Mouse (Mus musculus): ENCODE results near the gene Gm20388. TPM values are rescaled to one million over a fixed set of nuclear protein-coding genes. Genes with fewer than 3 reads are reported as not detected.
A peak's percentile ranks its signal among the peaks of the same experiment; 100 is the strongest.

Gm20388 gene
- polyA plus RNA-seq, 1 experiment from 2014 or later = 7.4 TPM

DNA sequence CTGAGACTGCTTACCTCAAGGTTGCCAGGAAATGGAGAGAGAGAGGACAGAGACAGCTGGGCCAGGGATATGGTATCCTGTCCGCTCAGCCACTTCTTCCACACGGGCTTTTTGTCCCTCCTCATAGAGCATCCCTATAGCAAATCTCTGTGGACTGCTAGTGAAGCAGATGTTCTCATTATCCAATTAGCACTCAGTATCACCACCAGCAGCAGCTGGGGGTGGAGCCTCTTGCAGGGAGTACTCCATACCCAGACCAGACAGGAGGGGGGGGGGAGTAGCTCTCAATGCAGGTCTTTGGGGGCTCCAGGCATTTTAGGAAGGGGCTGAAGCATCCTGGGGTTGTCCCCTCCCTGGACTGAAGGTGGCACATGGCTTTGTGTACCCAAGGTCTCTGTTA is 2139.3 kb downstream of the Gm20388 start:
- Histone ChIP-seq H3K36me3 (no peaks in the 10 kb centered on the region), H3K4me3 (replicated peaks) (no peak overlapping the region), H3K4me2 (no peak overlapping the region), H3K9ac (no peak overlapping the region), H3K27me3 (no peaks in the 10 kb centered on the region; the same call in 1 of the 2 replicates), H3K27ac (no peak overlapping the region), H3K4me1 (peaks cover 7% of the 10 kb centered on the region), H3K9me3 (replicated peaks) (no peaks in the 10 kb centered on the region)
- no peak for ATAC-seq (replicated peaks; ENCODE audit: low FRiP score)
- WGBS = 63% methylated on average over 2 of the region's 2 CpGs

DNA sequence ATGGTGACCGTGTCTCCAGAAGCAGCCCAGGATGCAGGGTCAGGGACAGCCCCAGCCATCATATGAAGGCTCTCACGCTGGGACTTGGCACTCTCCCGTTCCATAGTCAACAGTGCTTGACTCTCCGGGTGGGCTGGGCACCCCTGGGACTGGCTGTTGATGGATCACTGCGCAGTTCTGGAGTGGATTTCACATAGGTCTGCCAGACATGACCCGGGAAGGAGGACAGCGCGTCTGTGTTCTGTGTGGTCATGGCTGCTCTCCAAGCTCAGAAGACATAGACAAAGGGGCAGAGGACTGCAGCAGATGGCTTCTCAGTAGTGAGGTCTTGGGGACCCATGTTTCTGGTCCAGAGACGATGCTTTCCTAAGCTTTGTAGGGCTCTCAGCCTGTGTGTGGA is 2140.0 kb downstream of the Gm20388 start:
- 90% methylated on average over 9 of the region's 9 CpGs for WGBS

DNA sequence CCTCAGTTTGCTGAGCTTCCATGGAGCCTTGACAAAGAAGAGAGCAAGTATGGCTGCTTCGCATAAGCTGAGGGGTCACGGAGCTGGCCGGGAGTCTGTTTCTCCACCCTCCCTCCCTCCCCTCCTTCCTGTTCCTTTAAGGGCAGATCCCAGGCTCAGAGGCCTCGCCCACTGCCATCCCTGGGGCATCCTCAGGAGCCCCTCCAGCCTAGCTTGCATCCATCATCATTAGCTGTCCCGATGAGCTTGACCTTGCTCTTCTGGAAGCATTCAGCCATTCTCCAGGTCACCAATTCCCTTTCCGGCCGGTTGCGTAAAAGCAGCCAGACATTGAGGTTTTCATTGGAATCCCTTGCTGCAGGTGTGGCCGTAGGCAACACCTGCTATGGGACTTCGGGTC is 2144.7 kb downstream of the Gm20388 start:
- Histone ChIP-seq H3K9ac (no peak overlapping the region), H3K4me3 (replicated peaks) (no peak overlapping the region), H3K9me3 (replicated peaks) (no peaks in the 10 kb centered on the region), H3K27me3 (no peaks in the 10 kb centered on the region; the same call in 1 of the 2 replicates), H3K36me3 (no peaks in the 10 kb centered on the region), H3K27ac (peak overlapping the region; percentile 46; the same call in 1 of the 2 replicates), H3K4me1 (peaks cover 38% of the 10 kb centered on the region), H3K4me2 (0 out of 2 replicates have a peak overlapping the region, but pooled peaks have one; percentile 7)
- 26% methylated on average over 10 of the region's 10 CpGs for WGBS
- ATAC-seq (replicated peaks; ENCODE audit: low FRiP score) = no peak

More for the DNA sequence above, 2140.0 kb downstream of the Gm20388 start:
- H3K36me3 ChIP-seq = no peaks in the 10 kb centered on the region
- ATAC-seq (replicated peaks; ENCODE audit: low FRiP score) = no peak
- H3K27ac ChIP-seq = no peak overlapping the region
- no peaks in the 10 kb centered on the region; the same call in 1 of the 2 replicates for H3K27me3 ChIP-seq
- H3K4me3 ChIP-seq (replicated peaks) = no peak overlapping the region
- H3K9ac ChIP-seq = no peak overlapping the region
- peaks cover 11% of the 10 kb centered on the region for H3K4me1 ChIP-seq
- H3K4me2 ChIP-seq = no peak overlapping the region
- H3K9me3 ChIP-seq (replicated peaks) = no peaks in the 10 kb centered on the region

DNA sequence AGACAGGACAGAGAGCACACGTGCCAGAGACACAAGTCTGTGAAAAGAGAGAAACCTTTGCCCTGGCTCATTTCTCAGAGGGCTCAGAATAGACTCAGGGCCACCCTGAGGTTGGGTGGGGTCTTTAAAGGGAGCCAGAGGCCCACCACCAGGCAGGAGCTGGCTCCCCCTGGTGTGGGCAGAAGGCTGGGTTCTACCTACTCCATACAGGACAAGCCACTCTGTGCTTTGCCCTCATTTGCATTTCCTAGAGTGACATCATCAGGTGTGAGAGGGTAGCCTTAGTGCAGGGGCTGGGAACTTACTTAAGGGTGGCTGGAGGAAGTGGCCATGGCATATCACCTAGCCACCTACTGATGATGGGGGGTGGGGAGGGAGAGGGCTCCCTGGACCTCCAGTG is 2145.5 kb downstream of the Gm20388 start:
- Histone ChIP-seq H3K4me2 (no peak overlapping the region), H3K4me1 (peaks cover 38% of the 10 kb centered on the region), H3K9ac (no peak overlapping the region), H3K4me3 (replicated peaks) (no peak overlapping the region), H3K36me3 (no peaks in the 10 kb centered on the region), H3K27me3 (no peaks in the 10 kb centered on the region; the same call in 1 of the 2 replicates), H3K9me3 (replicated peaks) (no peaks in the 10 kb centered on the region), H3K27ac (peak overlapping the region; percentile 46)
- WGBS = 14% methylated on average over 1 of the region's 1 CpGs
- peak; percentile 54 for ATAC-seq (replicated peaks; ENCODE audit: low FRiP score)

DNA sequence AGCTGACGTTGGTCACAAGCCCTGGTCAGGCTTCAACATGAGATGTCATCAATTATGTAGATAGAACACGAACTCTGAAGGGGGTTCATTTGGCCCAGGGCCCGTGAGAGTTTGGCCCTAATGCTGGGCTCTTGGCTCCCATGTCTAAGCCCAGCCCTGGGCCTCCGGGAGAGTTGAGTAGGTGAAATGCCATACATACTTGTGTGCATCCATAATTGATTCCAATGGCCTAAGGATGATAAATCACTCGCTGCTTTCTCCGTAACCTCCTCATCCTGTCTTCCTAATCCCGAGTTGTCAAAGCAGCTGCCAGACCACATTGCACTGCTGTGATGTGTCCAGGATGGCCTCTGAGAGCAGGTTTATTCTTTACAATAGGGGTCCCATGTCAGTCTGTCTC is 2146.2 kb downstream of the Gm20388 start:
- no peaks in the 10 kb centered on the region for H3K36me3 ChIP-seq
- no peak overlapping the region for H3K4me2 ChIP-seq
- H3K9ac ChIP-seq = no peak overlapping the region
- WGBS = 43% methylated on average over 7 of the region's 7 CpGs
- no peak overlapping the region for H3K4me3 ChIP-seq (replicated peaks)
- no peaks in the 10 kb centered on the region for H3K9me3 ChIP-seq (replicated peaks)
- peaks cover 38% of the 10 kb centered on the region for H3K4me1 ChIP-seq
- no peaks in the 10 kb centered on the region; the same call in 1 of the 2 replicates for H3K27me3 ChIP-seq
- H3K27ac ChIP-seq = peak overlapping the region; percentile 25; the same call in 1 of the 2 replicates
- 0 out of 2 replicates have a peak, but pooled peaks have one; percentile 43 for ATAC-seq (replicated peaks; ENCODE audit: low FRiP score)

DNA sequence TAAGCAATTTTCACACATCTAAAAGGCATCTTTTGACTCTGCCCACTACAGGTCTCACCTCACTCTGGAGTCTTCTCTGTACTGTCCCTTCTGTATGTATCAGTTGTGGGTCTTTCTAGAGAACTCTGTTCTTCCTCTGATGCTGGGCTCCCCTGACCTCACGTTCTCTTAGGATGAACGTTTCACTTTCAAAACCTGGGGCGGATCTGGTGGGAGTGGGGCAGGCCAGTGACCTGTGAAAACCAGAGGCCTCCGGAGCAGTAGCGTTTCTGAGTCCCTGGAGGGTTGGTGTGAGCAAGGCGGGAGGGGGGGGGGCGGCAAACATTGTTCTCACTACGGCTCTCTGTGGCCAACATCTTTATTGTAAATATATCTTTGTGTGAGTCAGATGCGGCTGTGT is 2147.9 kb downstream of the Gm20388 start:
- Histone ChIP-seq H3K9ac (no peak overlapping the region), H3K36me3 (no peaks in the 10 kb centered on the region), H3K4me1 (peaks cover 38% of the 10 kb centered on the region), H3K4me2 (no peak overlapping the region), H3K4me3 (replicated peaks) (no peak overlapping the region), H3K9me3 (replicated peaks) (no peaks in the 10 kb centered on the region), H3K27ac (no peak overlapping the region), H3K27me3 (no peaks in the 10 kb centered on the region)
- ATAC-seq (replicated peaks; ENCODE audit: low FRiP score) = no peak
- 37% methylated on average over 9 of the region's 9 CpGs for WGBS

DNA sequence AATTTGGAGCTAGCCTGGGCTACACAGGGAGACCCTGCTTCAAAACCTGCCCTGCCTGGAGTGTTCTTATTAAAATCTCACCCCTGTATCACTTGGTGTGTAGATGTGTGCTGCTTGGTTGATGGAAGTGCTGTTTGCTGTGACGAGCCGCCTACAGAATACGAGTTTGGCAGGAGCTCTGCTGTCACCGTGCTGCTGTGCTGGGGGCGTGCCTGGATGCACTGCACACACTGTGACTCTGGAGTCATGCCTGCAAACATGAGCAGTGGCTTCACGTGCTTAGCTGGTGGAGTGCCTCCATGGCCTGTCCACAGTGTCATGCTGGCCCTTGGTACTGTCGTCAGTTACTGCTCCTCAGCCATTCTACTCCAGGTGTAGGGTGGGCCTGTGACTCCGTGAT is 2148.3 kb downstream of the Gm20388 start:
- no peak overlapping the region for H3K9ac ChIP-seq
- H3K36me3 ChIP-seq = no peaks in the 10 kb centered on the region
- H3K27ac ChIP-seq = no peak overlapping the region
- no peaks in the 10 kb centered on the region for H3K9me3 ChIP-seq (replicated peaks)
- H3K4me3 ChIP-seq (replicated peaks) = no peak overlapping the region
- no peak overlapping the region for H3K4me2 ChIP-seq
- H3K4me1 ChIP-seq = peaks cover 38% of the 10 kb centered on the region
- 68% methylated on average over 8 of the region's 8 CpGs for WGBS
- no peaks in the 10 kb centered on the region for H3K27me3 ChIP-seq
- no peak for ATAC-seq (replicated peaks; ENCODE audit: low FRiP score)

DNA sequence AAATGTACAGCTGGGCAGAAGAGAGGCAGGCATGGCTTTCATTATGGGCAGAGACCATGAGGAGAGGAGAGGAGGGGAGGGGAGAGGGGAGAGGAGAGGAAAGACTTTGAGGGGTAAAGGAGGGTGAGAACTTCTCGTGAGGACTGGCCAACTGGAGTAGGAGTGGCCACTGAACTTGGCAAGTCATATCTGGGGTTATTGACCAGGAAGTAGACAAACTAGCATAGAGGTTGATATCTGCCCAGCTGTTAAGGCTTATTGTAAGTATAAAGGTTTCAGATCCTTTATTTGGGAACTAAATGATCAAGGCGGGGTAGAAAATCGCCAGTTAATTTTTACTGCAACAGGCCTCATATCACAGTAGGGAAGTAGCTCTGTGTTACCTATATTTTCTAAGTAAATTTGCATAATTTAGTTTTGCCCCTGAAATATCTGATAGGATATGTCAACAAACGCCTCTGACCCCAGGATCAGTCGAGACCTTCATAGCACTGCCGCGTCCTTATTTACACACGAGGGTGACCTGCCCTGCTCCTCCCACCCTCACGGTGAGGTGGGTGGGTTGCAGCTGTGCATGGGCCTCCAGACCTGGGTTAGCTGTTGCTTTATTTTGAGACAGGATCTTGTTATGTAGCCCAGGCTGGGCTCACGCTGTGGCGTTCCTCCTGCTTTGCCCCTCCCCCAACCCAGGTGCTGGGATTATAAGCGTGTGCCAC is 2152.0 kb downstream of the Gm20388 start:
- 72% methylated on average over 12 of the region's 12 CpGs for WGBS
- Histone ChIP-seq H3K27ac (no peak overlapping the region), H3K9me3 (replicated peaks) (no peaks in the 10 kb centered on the region), H3K4me2 (no peak overlapping the region), H3K4me3 (replicated peaks) (no peak overlapping the region), H3K36me3 (no peaks in the 10 kb centered on the region), H3K4me1 (peaks cover 20% of the 10 kb centered on the region), H3K27me3 (no peaks in the 10 kb centered on the region), H3K9ac (no peak overlapping the region)
- ATAC-seq (replicated peaks; ENCODE audit: low FRiP score) = no peak

DNA sequence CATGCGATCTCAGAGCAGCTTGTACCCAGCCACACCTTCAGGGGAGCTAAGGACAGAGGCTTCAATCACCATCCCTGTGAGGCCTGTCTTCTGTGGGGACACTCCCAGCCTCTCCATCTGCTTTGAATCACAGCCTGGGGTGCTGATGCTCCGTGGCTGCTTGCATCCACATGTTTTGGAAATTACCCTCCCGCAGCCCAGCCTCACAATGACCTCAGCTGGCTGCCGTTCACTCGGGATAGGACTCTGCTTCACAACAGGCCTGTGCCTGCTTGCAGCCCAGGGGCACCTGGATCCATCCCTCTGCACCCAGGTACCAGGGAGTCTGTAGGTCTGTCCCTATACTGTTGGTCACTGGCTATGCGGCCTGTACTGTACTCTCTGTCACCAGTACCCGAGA is 2153.7 kb downstream of the Gm20388 start:
- Histone ChIP-seq H3K4me3 (replicated peaks) (no peak overlapping the region), H3K4me2 (no peak overlapping the region), H3K4me1 (peaks cover 14% of the 10 kb centered on the region), H3K36me3 (no peaks in the 10 kb centered on the region), H3K27me3 (no peaks in the 10 kb centered on the region), H3K9ac (no peak overlapping the region), H3K9me3 (replicated peaks) (no peaks in the 10 kb centered on the region), H3K27ac (no peak overlapping the region)
- no peak for ATAC-seq (replicated peaks; ENCODE audit: low FRiP score)
- WGBS = 80% methylated on average over 7 of the region's 7 CpGs

DNA sequence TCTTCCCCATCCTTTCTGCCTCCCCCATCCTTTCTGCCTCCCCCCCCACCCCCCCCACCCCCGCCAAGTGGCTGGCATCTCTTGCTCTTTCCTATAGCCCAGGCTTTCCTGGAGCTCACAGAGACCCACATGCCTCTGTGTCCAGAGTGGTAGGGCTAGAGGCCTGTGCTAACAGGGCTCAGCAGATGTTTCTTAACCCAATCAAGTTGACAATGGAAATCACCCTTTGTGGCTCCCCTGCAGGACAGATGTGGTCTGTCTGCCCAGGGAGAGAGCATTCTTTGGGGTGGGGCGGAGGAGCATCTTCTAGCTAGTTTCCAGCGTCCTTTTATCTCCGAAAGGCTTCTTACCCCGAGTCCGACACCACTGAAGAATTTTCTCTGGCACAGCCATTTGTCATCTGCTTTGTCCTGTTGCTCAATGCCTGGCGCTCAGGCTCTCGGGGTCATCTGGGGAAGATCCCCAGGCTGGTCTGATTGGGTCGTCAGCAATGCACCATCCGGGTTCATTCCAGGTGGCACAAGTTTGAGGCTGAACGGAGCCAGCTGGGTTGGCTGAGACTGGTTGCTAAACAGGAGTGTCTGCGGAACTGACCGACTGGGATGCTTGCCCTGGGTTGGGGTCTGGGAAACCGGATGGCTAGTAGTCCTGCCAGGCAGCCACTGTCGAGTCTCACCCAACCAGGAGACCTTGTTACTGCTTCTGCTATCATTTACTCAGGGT is 2157.3 kb downstream of the Gm20388 start:
- no peak for ATAC-seq (replicated peaks; ENCODE audit: low FRiP score)
- no peak overlapping the region for H3K4me3 ChIP-seq (replicated peaks)
- no peaks in the 10 kb centered on the region for H3K36me3 ChIP-seq
- H3K4me1 ChIP-seq = peaks cover 14% of the 10 kb centered on the region
- whole genome bisulfite sequencing = 53% methylated on average over 15 of the region's 15 CpGs
- no peaks in the 10 kb centered on the region for H3K9me3 ChIP-seq (replicated peaks)
- H3K4me2 ChIP-seq = no peak overlapping the region
- H3K9ac ChIP-seq = no peak overlapping the region
- H3K27me3 ChIP-seq = 0 out of 2 replicates have a peak, but pooled peaks cover 2% of the 10 kb centered on the region
- no peak overlapping the region for H3K27ac ChIP-seq

DNA sequence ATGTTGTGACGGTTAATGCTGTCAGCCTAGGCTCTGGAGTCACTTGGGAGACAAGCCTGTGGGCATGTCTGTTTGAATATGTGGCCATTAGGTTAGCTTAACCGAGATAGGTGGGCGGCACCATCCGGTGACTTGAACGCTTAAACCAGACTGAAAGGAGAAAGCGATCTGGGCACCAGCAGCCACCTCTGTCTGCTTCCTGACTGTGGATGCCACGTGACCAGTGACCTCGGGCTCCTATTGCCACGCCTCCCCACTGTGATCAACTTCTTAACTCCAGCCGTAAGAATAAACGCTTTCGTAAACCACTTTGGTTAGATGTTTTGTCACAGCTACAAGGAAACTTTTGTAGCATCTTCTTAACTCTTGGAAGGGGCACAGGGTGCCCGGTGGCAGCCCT is 2158.0 kb downstream of the Gm20388 start:
- H3K4me3 ChIP-seq (replicated peaks) = no peak overlapping the region

DNA sequence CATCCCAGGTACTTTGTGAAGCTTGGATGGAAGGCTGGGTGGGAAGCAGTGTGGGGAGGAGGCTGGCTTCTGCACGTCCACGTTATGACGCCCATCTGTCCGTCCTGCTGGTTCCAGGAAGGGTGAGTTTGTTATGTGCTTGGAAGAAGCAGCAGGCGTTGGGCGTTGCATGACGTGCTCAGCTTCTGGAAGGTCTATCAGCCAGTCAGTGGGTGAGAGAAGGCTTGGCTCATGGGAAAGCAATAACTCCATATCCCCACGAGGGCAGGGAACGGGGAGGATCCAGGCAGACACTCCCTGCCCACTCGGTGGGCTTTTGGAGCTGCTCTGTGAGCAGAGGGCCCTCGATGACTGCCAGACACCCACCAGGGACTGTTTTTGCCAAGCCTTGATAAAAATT is 2158.6 kb downstream of the Gm20388 start:
- H3K4me1 ChIP-seq = peaks cover 15% of the 10 kb centered on the region
- H3K4me2 ChIP-seq = no peak overlapping the region
- H3K4me3 ChIP-seq (replicated peaks) = no peak overlapping the region
- no peaks in the 10 kb centered on the region for H3K9me3 ChIP-seq (replicated peaks)
- no peaks in the 10 kb centered on the region for H3K36me3 ChIP-seq
- no peak overlapping the region for H3K27ac ChIP-seq
- WGBS = 75% methylated on average over 11 of the region's 11 CpGs
- no peak overlapping the region for H3K9ac ChIP-seq
- 0 out of 2 replicates have a peak, but pooled peaks cover 4% of the 10 kb centered on the region for H3K27me3 ChIP-seq
- no peak for ATAC-seq (replicated peaks; ENCODE audit: low FRiP score)

More for the DNA sequence above, 2158.0 kb downstream of the Gm20388 start:
- 74% methylated on average over 13 of the region's 13 CpGs for WGBS
- Histone ChIP-seq H3K27ac (no peak overlapping the region), H3K4me1 (peaks cover 14% of the 10 kb centered on the region), H3K36me3 (no peaks in the 10 kb centered on the region), H3K27me3 (0 out of 2 replicates have a peak, but pooled peaks cover 2% of the 10 kb centered on the region), H3K9ac (no peak overlapping the region), H3K9me3 (replicated peaks) (no peaks in the 10 kb centered on the region), H3K4me2 (no peak overlapping the region)
- ATAC-seq (replicated peaks; ENCODE audit: low FRiP score) = no peak
